Mouse (Mus musculus): ENCODE data around the gene Katna1. TPM values are rescaled to one million over a fixed set of nuclear protein-coding genes. Genes with fewer than 3 reads are reported as not detected.

Katna1 gene
- total RNA-seq, 1 experiment from 2014 or later, result 36.7 TPM

DNA sequence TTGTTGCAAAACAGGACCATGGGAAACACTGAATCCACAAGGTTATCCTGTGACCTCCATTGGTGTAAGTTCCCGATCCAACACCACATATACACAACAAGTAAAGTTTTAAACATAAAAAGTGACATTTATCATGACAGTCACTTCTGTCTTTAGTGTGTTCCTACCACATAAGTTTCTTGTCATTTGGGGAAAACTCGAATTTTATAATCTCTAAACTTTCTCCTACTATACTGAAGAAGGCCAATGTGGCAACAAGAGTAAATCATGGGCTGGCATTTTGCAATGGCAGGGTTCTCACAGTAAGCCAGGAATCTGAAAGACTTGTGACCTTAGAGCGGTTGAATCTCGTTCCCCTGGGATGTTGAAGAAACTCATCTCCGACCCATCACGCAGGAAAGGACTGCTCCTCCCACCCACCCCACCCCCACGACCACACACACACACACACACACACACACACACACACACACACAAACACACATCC is 54.0 kb downstream of the Katna1 start:
- no peak for DNase-seq

- DNase-seq, result peak; percentile 93
These were observed 54.7 kb downstream of the Katna1 start for GRCm38 (mm10) chr10:7780238-7781176.

GRCm38 (mm10) chr10:7781214-7781613 is 55.4 kb downstream of the Katna1 start:
- no peak for DNase-seq

DNA sequence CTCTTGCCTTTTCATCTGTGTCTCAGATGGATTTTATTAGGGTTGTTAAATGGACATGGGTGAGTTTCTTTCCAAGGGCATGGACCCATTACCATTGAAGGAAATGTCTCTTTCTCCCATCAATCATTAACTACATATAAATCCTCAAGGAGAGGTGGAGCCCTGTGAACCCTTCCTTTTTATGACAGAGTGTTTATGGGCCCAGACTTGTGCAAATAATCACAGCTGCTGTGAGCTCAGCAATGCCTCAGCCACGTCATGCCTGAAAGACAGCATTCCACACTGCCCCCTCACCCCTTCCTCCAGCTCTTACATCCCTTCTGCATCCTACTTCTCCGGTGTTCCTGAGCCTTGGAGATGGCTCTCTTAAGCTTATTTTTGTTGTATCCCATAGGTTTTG is 61.5 kb downstream of the Katna1 start:
- DNase-seq, result no peak

GRCm38 (mm10) chr10:7792254-7792750 is 66.5 kb downstream of the Katna1 start:
- no peak for DNase-seq

GRCm38 (mm10) chr10:7792751-7793385 is 67.1 kb downstream of the Katna1 start, which contains the start of the genes Ginm1 and Ppil4:
TSS of gene Ginm1 (minus strand) at chr10:7792824.
TSS of gene Ppil4 (plus strand) at chr10:7792891.
- DNase-seq, result peak; percentile 89

GRCm38 (mm10) chr10:7801258-7801657 is 75.5 kb downstream of the Katna1 start:
- no peak for DNase-seq

- no peak for DNase-seq
These were observed 76.8 kb downstream of the Katna1 start for GRCm38 (mm10) chr10:7802519-7803140.

DNA sequence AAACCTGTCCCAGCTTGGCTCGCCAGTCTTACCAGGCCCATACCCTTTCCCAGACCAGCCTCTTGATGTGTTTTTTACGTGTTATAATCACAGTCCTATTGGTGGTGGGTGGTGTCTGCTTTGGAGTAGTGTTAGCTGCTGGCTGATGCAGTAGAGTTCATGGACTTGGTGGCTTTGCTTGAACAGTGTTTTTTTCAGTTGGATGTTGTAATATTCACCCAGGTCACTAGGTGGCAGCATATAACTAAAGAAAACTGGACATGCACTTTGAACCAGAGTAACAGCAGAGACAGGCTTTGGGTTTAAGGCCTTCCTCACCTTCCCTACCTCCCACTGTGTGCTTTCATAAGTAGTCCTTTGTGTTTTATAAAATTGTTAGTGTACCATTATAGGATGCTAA is 84.1 kb downstream of the Katna1 start:
- no peak for DNase-seq

Other genes with a start within 250 kb of the Katna1 start
- 16.6 and 19.9 TPM in 2 replicates for gene Lrp11, start 136.2 kb upstream of the Katna1 start, total RNA-seq (2021)
- 12.0 and 14.8 TPM in 2 replicates for gene Nup43, start 58.5 kb upstream of the Katna1 start, total RNA-seq (2021)
- gene Pcmt1, start 44.9 kb upstream of the Katna1 start, total RNA-seq (2021), result 66.2 and 75.9 TPM in 2 replicates
- 57.5 and 59.5 TPM in 2 replicates for gene Lats1, start 44.8 kb upstream of the Katna1 start, total RNA-seq (2021)
- 278 and 285 TPM in 2 replicates for gene Ginm1, start 66.8 kb downstream of the Katna1 start, total RNA-seq (2021)
- 25.2 and 30.3 TPM in 2 replicates for gene Ppil4, start 66.9 kb downstream of the Katna1 start, total RNA-seq (2021)
- gene Zc3h12d, start 106.5 kb downstream of the Katna1 start, total RNA-seq (2021), result 0.18 and 0.24 TPM in 2 replicates
- gene Tab2, start 230.2 kb downstream of the Katna1 start, total RNA-seq (2021), result 56.6 and 60.7 TPM in 2 replicates

Data from adrenal gland, postnatal 25 days (tissue).